Mouse (Mus musculus): ENCODE results near the gene Helz2.

GRCm38 (mm10) chr2:181233443-181233842 lies 8.4 kb downstream of the Helz2 start:
- no peak for TF ChIP-seq POLR2A (IDR thresholded peaks at IDR 0.05; ENCODE audit: borderline replicate concordance, control insufficient read depth, low read depth, low read length)
- no peak for TF ChIP-seq CTCF (IDR thresholded peaks at IDR 0.05; ENCODE audit: control insufficient read depth, insufficient read depth, low read length)

Data from bone marrow, adult 2 months (tissue).